Mouse (Mus musculus) NIH3T3 (cell line): Measurements from ENCODE around the gene Ap1ar.
"Not testable (repeated sequence)": the region's sequence is repeated elsewhere in the genome, so short reads cannot be mapped to it uniquely, and the experiment has no call there.

Experiments
- DNase-seq: peaks from one replicate; pipeline ENCODE4 v3.0.0-alpha.2; 2012; ENCODE audit warnings: low read depth

The Ap1ar gene

DNA sequence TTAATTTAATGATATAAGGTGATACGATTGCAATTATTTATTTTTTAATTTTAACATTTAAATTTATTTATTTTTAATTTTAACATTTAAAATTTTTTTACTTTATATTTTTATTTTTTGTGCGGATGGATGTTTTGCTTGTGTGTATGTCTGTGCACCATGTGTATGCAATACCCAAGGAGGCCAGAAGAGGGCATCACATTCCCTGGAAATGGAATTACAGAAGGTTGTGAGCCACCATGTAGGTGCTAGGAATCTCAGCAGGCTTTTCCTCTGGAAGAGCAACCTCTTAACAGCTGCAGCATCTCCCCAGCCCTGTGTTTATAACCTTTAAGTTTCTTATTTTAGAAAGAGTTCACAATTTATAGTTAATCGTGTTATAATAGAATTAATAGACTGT is 41.6 kb downstream of the Ap1ar start:
- DNase-seq = no peak

GRCm38 (mm10) chr3:127793022-127793421 is 44.3 kb downstream of the Ap1ar start:
- DNase-seq = no peak

GRCm38 (mm10) chr3:127791595-127792561 is 45.4 kb downstream of the Ap1ar start:
- DNase-seq = no peak

DNA sequence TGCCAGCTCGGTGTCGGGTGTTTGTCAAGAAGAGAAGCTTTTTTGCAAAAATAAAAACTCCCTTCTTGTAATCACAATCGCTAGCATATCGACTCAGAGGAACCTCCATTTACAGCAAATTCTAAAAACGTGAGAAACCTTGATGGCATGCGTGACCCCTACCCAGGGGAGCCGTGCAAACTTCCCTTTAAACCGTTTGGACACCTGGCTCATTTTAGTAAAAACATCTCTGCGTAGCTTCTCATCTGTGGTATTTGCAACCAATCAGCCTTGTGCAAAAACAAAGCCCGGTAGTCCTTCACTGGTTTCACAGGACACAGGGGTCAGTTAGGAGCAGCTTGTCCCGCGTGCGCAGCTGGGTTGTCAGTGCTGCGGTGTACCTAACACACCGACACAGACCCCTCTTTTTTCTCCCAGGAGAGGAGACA is 46.3 kb downstream of the Ap1ar start:
- no peak for DNase-seq

DNA sequence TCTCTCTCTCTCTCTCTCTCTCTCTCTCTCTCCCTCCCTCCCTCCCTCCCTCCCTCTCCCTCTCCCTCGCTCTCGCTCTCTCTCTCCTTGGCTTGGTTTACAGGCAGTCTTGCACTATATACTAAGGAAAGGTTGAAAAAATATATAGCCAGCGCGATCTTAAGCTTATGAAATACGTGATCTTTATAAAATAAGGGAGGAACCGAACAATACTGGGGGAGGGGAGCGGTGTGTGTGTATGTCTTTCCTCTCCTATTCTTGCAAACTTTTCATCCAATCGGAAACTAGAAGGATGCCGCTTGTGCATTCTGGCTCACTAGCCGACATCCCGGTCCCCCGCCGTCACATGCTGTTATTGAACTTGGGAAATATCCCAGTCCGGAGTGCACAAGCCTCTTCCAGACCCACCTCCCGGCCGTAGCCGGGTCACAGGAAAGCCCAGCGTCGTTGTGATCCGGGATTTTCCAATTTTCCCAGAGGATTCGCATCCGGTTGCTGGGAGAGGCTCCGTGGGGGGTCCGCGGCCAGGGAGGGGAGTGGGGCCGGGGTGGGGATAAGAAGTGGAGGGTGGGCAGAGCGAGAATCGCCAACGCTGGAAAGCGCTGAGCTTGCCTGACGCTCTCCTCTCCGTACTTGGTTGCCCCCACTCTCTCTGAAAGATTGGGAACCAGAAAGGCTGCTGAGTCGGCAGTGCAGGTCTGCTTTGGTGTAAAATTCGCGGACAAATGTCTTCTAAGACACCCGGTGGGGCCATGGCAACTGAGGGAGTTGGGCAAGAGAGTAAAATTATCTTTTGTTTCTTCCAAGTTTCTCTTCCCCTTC is 46.9 kb downstream of the Ap1ar start:
- DNase-seq = peak; percentile 67

- peak; percentile 54 for DNase-seq
Observed at GRCm38 (mm10) chr3:127789500-127790191, 47.7 kb downstream of the Ap1ar start, which contains the start of gene Tifa. Gene Tifa (plus strand): TSS chr3:127789805.

GRCm38 (mm10) chr3:127788919-127789318 is 48.4 kb downstream of the Ap1ar start:
- no peak for DNase-seq

DNA sequence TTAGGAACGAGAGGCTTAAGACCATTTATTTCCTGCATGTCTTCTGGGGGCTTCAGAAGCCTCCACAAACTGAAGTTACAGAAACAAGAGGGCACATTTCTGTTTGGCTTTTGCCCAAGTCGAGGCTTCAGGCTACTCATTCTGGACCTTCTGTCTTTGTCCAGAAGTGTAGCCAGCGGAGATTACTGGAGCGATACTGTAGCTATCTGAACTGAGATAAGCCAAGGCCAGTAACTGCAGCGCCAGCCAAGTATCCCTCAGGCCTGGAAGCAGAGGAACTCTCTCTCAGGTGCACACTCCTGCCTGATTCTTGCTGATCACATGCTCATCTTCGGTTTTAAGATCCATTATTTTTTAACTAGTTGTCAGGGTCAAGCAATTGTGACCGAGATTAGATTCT is 49.3 kb downstream of the Ap1ar start:
- DNase-seq = no peak

DNA sequence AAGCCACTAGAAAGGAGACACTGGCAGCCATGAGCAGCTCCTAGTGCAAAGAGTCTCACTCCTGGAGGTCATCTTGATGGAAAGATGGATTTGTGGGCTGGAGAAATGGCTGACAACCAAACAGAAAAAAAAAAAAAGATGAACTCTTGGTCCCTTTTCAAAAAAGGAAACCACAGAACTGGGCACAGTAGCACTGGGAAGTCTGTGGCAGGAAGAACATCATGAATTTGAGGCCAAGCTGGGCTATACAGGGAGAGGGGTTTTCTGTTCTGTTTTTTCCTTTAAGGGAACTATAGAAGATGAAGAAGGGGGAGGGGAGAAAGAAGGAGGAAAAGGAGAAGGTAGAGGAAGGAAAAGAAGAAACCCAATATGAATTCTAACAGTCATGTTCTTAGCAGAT is 50.3 kb downstream of the Ap1ar start:
- DNase-seq = no peak

DNA sequence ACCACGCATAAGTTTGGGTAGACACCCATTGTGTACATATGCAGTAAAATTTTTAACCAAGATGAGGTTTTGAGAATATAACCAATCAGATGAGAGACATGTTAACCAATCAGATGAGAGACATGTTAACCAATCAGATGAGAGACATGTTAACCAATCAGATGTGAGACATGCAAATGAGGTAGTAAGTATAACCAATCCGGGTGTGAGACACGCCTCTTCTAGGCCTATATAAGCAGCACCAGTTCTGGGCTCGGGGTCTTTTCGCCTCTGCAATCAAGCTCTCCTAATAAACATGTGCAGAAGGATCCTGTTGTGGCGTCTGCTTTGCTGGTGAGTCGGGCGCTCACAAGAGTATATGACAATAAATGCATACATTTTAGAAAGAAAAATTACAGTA is 53.6 kb downstream of the Ap1ar start:
- DNase-seq = not testable (repeated sequence)

DNA sequence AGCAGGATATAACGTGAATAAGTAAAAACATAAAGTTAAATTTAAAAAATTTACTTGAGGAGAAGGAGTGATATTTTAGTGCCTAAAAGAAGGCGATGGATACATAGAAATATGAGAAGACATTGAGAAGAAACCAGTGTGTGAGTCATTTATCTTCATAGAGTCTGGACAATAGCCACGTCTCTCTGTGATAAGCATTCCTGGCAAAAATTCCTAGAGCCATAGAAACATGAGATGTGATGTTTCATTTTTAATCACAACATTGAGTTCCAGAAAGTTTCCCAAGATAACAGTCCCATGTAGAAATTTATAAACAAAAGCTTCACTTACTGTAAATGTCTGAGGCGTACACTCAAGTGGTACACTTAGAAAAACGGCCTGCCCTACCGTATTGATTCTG is 54.4 kb downstream of the Ap1ar start:
- peak; percentile 74 for DNase-seq

- peak; percentile 25 for DNase-seq
Observed at GRCm38 (mm10) chr3:127780921-127781320, 56.4 kb downstream of the Ap1ar start.

GRCm38 (mm10) chr3:127780021-127780644 is 57.2 kb downstream of the Ap1ar start, which contains the start of gene Alpk1:
Gene Alpk1 (minus strand): TSS chr3:127780527.
- peak; percentile 86 for DNase-seq

GRCm38 (mm10) chr3:127769146-127769545 is 68.2 kb downstream of the Ap1ar start:
- DNase-seq = no peak

- no peak for DNase-seq
Observed at GRCm38 (mm10) chr3:127765971-127766370, 71.4 kb downstream of the Ap1ar start.

- no peak for DNase-seq
Observed at GRCm38 (mm10) chr3:127764541-127764940, 72.8 kb downstream of the Ap1ar start.

DNA sequence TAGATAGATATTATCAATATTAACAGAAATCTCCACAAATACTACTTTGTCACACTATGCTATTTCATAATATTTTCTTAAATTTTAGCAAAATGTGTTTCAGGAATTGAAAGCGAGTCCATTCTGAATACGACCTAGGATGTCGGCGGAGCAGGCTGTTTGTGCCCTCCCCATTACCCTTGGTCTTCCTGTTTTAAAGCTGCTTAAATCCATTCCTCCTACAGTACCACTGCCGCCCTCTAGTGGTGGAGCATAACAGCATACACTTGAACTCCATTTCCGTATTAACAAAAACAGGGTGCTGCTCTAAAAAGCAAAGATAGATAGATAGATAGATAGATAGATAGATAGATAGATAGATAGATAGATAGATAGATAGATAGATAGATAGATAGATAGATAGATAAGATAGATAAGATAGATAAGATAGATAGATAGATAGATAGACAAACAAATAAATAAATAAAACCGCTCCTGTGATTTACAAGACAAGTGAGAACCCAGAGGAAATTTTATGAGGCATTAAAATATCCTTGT is 74.2 kb downstream of the Ap1ar start:
- peak; percentile 90 for DNase-seq

GRCm38 (mm10) chr3:127762403-127762802 is 74.9 kb downstream of the Ap1ar start:
- no peak for DNase-seq

DNA sequence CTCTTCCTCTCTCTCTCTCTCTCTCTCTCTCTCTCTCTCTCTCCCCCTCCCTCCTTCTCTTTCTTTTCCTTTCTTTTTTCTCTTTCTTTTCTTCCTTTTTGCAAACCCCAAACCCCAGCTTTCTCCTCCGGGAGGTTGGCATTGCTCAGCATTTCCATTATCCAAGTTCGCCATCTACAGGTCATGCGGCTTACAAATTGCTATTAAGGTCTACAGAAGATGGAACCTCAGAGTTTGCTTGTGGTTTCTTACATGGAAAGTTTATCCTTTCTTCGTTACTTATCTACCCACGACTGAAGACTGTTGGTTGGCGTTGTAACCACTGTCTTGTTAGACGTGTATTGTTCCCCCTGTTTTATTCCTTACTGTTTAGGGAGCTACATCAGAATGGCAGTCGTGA is 78.1 kb downstream of the Ap1ar start:
- DNase-seq = peak; percentile 75

DNA sequence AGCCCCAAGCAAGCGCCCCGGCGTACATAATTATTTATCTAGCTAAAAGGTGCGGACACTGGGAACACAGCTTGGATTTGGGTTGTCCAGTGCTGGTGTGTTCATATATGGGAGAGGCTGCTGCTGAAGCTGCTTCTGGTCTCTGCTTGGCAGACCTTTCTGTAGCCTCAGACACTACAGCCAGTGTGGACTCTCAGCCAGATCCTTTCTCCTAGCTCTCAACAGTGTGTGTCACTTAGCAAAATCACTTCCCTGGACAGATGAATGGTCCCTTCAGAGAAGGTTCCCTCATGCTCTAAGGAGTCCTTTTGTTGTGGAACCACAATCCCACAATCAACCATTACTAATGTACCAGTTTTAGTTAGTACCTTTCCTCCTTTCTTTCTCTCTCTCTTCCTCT is 78.5 kb downstream of the Ap1ar start:
- DNase-seq = no peak

GRCm38 (mm10) chr3:127757886-127758301 is 79.4 kb downstream of the Ap1ar start:
- DNase-seq = no peak
